15 mouse cellular contexts compared by ENCODE assay signal in genomic region chr13:44383322-44383721, GRCm38 (mm10).
A peak's percentile ranks its signal among the peaks of the same experiment; 100 is the strongest.
DNase-seq lines count a peak whose midpoint lies in the region; ATAC-seq and TF ChIP-seq lines count a peak whose summit lies in the region.
"Had no signal": no experiment of that assay in that cellular context is flagged by ENCODE, and none has a peak within 500 bp of the region (broad histone marks: within the 10 kb centered on the region; RNA-seq: fewer than 3 reads in every experiment).

No protein-coding gene starts in this region.

- peaks cover 4% of the 10 kb centered on the region; the same call in 1 of the 2 replicates for H3K9me3 ChIP-seq in heart, embryonic 13.5 days
- H3K9me3 ChIP-seq in heart, embryonic 12.5 days (replicated peaks): no peaks in the 10 kb centered on the region
- H3K9me3 ChIP-seq in limb, embryonic 14.5 days (ENCODE audit: control insufficient read depth, low read length): no peaks in the 10 kb centered on the region
- H3K9me3 ChIP-seq: neural tube, embryonic 15.5 days had no signal

- 55% methylated on average over 11 of the region's 11 CpGs for WGBS in heart, embryonic 13.5 days
- 57% methylated on average over 11 of the region's 11 CpGs for WGBS in heart, embryonic 12.5 days
- 19% methylated on average over 11 of the region's 11 CpGs for WGBS in limb, embryonic 14.5 days

- no peak for ATAC-seq in heart, embryonic 13.5 days (ENCODE audit: extremely low read depth, insufficient number of reproducible peaks, low FRiP score, low TSS enrichment)
- no peak for ATAC-seq in heart, embryonic 12.5 days (ENCODE audit: insufficient number of reproducible peaks, low FRiP score)
- ATAC-seq in limb, embryonic 14.5 days (ENCODE audit: low FRiP score, low read depth): no peak

- DNase-seq in embryo, embryonic 11 days: peak; percentile 37
- no peak for DNase-seq in embryo, embryonic 10.5 days (ENCODE audit: low spot score)
- peak; percentile 19 for DNase-seq in lung, postnatal 10 days
- DNase-seq in lung, adult 18-20 months: no peak
- no peak for DNase-seq in limb, embryonic 14.5 days (ENCODE audit: low spot score)
- no peak for DNase-seq in retina, postnatal 1 day
- DNase-seq: left cerebral cortex, postnatal 4 days; right cerebral cortex, adult 18-20 months; thymus, postnatal 25 days had no signal

- 0 out of 2 replicates have a peak overlapping the region, but pooled peaks have one; percentile 6 for H3K4me2 ChIP-seq in heart, embryonic 13.5 days
- H3K4me2 ChIP-seq in heart, embryonic 12.5 days: no peak overlapping the region
- 0 out of 2 replicates have a peak overlapping the region, but pooled peaks have one; percentile 6 for H3K4me2 ChIP-seq in limb, embryonic 14.5 days (replicated peaks; ENCODE audit: low read depth, low read length, severe bottlenecking)
- H3K4me2 ChIP-seq: neural tube, embryonic 15.5 days had no signal

- H3K9ac ChIP-seq in heart, embryonic 13.5 days: 0 out of 2 replicates have a peak overlapping the region, but pooled peaks have one; percentile 13
- no peak overlapping the region for H3K9ac ChIP-seq in heart, embryonic 12.5 days
- no peak overlapping the region for H3K9ac ChIP-seq in limb, embryonic 14.5 days (ENCODE audit: low read depth, low read length, severe bottlenecking)
- H3K9ac ChIP-seq: neural tube, embryonic 15.5 days had no signal

- no peak overlapping the region for H3K27ac ChIP-seq in heart, embryonic 13.5 days (replicated peaks)
- H3K27ac ChIP-seq in heart, embryonic 12.5 days (ENCODE audit: poor library complexity, severe bottlenecking): no peak overlapping the region
- H3K27ac ChIP-seq in limb, embryonic 14.5 days (replicated peaks; ENCODE audit: low read depth, low read length): no peak overlapping the region
- H3K27ac ChIP-seq: layer of hippocampus, adult 2 months; neural tube, embryonic 15.5 days; stomach, postnatal 0 days had no signal

- no peak overlapping the region for H3K4me3 ChIP-seq in heart, embryonic 13.5 days
- H3K4me3 ChIP-seq in heart, embryonic 12.5 days: no peak overlapping the region
- H3K4me3 ChIP-seq in limb, embryonic 14.5 days (replicated peaks; ENCODE audit: low read length): no peak overlapping the region
- H3K4me3 ChIP-seq: erythroblast, embryonic 14.5 days; layer of hippocampus, adult 2 months; neural tube, embryonic 15.5 days had no signal

- H3K36me3 ChIP-seq in heart, embryonic 13.5 days: no peaks in the 10 kb centered on the region
- no peaks in the 10 kb centered on the region for H3K36me3 ChIP-seq in heart, embryonic 12.5 days
- no peaks in the 10 kb centered on the region for H3K36me3 ChIP-seq in limb, embryonic 14.5 days (ENCODE audit: control insufficient read depth, insufficient read depth, low read length)
- H3K36me3 ChIP-seq: neural tube, embryonic 15.5 days had no signal

- H3K27me3 ChIP-seq in heart, embryonic 13.5 days (replicated peaks): no peaks in the 10 kb centered on the region
- no peaks in the 10 kb centered on the region for H3K27me3 ChIP-seq in heart, embryonic 12.5 days (replicated peaks)
- no peaks in the 10 kb centered on the region for H3K27me3 ChIP-seq in limb, embryonic 14.5 days (ENCODE audit: control insufficient read depth, insufficient read depth, low read length)
- H3K27me3 ChIP-seq: neural tube, embryonic 15.5 days had no signal

- peaks cover 12% of the 10 kb centered on the region for H3K4me1 ChIP-seq in heart, embryonic 13.5 days
- 0 out of 2 replicates have a peak, but pooled peaks cover 5% of the 10 kb centered on the region for H3K4me1 ChIP-seq in heart, embryonic 12.5 days (replicated peaks)
- peaks cover 11% of the 10 kb centered on the region for H3K4me1 ChIP-seq in limb, embryonic 14.5 days (ENCODE audit: control insufficient read depth, insufficient read depth, low read length)

- TF ChIP-seq POLR2A in limb, embryonic 14.5 days (IDR thresholded peaks at IDR 0.05; ENCODE audit: borderline replicate concordance, extremely low read depth, insufficient read depth, insufficient read length): no peak

Comparison
In these comparisons a context has a peak if more than half of its experiments do, and no peak if none do; other contexts are left out.
1. DNase-seq: peak in embryo, embryonic 11 days (single experiment) and lung, postnatal 10 days (single experiment); none in embryo, embryonic 10.5 days (single experiment), lung, adult 18-20 months (0 of 2), limb, embryonic 14.5 days (single experiment) and retina, postnatal 1 day (single experiment).